Mouse (Mus musculus): Measurements from ENCODE around the gene Chd1. TPM values are rescaled to one million over a fixed set of nuclear protein-coding genes. Genes with fewer than 3 reads are reported as not detected.
"Not testable (repeated sequence)": the region's sequence is repeated elsewhere in the genome, so short reads cannot be mapped to it uniquely, and the experiment has no call there.

Gene Chd1
- polyA plus RNA-seq, 1 experiment = 33.6 TPM

- Histone ChIP-seq H3K27ac (ENCODE audit: insufficient read depth, low read depth, low read length) (no peak overlapping the region), H3K4me3 (ENCODE audit: insufficient read depth, low read length) (no peak overlapping the region), H3K4me1 (ENCODE audit: control insufficient read depth, insufficient read depth, low read length) (no peaks in the 10 kb centered on the region)
- TF ChIP-seq CTCF (IDR thresholded peaks at IDR 0.05; ENCODE audit: low read depth, low read length) (no peak), POLR2A (IDR thresholded peaks at IDR 0.05; ENCODE audit: borderline replicate concordance, low read depth, low read length) (no peak)
These were observed 26.9 kb downstream of the Chd1 start for GRCm38 (mm10) chr17:15731706-15732105.

GRCm38 (mm10) chr17:15737346-15737917 is 32.7 kb downstream of the Chd1 start:
- no peak overlapping the region for H3K27ac ChIP-seq (ENCODE audit: insufficient read depth, low read depth, low read length)
- TF ChIP-seq CTCF (IDR thresholded peaks at IDR 0.05; ENCODE audit: low read depth, low read length) (no peak), POLR2A (IDR thresholded peaks at IDR 0.05; ENCODE audit: borderline replicate concordance, low read depth, low read length) (no peak)
- H3K4me3 ChIP-seq (ENCODE audit: insufficient read depth, low read length) = no peak overlapping the region
- peaks cover 5% of the 10 kb centered on the region; the same call in 1 of the 2 replicates for H3K4me1 ChIP-seq (ENCODE audit: control insufficient read depth, insufficient read depth, low read length)

- no peak overlapping the region; the same call in 1 of the 2 replicates for H3K27ac ChIP-seq (ENCODE audit: insufficient read depth, low read depth, low read length)
- no peak overlapping the region for H3K4me3 ChIP-seq (ENCODE audit: insufficient read depth, low read length)
- H3K4me1 ChIP-seq (ENCODE audit: control insufficient read depth, insufficient read depth, low read length) = peaks cover 13% of the 10 kb centered on the region
- TF ChIP-seq POLR2A (IDR thresholded peaks at IDR 0.05; ENCODE audit: borderline replicate concordance, low read depth, low read length) = no peak
- no peak for TF ChIP-seq CTCF (IDR thresholded peaks at IDR 0.05; ENCODE audit: low read depth, low read length)
These were observed 37.1 kb downstream of the Chd1 start for GRCm38 (mm10) chr17:15741836-15742235.

GRCm38 (mm10) chr17:15742953-15743352 is 38.2 kb downstream of the Chd1 start:
- Histone ChIP-seq H3K4me3 (ENCODE audit: insufficient read depth, low read length) (no peak overlapping the region), H3K27ac (ENCODE audit: insufficient read depth, low read depth, low read length) (peak overlapping the region; percentile 6; the same call in 1 of the 2 replicates), H3K4me1 (ENCODE audit: control insufficient read depth, insufficient read depth, low read length) (peaks cover 13% of the 10 kb centered on the region)
- TF ChIP-seq CTCF (IDR thresholded peaks at IDR 0.05; ENCODE audit: low read depth, low read length) = no peak
- TF ChIP-seq POLR2A (IDR thresholded peaks at IDR 0.05; ENCODE audit: borderline replicate concordance, low read depth, low read length) = no peak

- TF ChIP-seq CTCF (IDR thresholded peaks at IDR 0.05; ENCODE audit: low read depth, low read length) = no peak
- no peak for TF ChIP-seq POLR2A (IDR thresholded peaks at IDR 0.05; ENCODE audit: borderline replicate concordance, low read depth, low read length)
- H3K4me1 ChIP-seq (ENCODE audit: control insufficient read depth, insufficient read depth, low read length) = peaks cover 13% of the 10 kb centered on the region
- H3K27ac ChIP-seq (ENCODE audit: insufficient read depth, low read depth, low read length) = no peak overlapping the region
- no peak overlapping the region for H3K4me3 ChIP-seq (ENCODE audit: insufficient read depth, low read length)
These were observed 38.6 kb downstream of the Chd1 start for GRCm38 (mm10) chr17:15743379-15743778.

GRCm38 (mm10) chr17:15746696-15747095 is 41.9 kb downstream of the Chd1 start:
- peaks cover 12% of the 10 kb centered on the region for H3K4me1 ChIP-seq (ENCODE audit: control insufficient read depth, insufficient read depth, low read length)
- TF ChIP-seq CTCF (IDR thresholded peaks at IDR 0.05; ENCODE audit: low read depth, low read length) (no peak), POLR2A (IDR thresholded peaks at IDR 0.05; ENCODE audit: borderline replicate concordance, low read depth, low read length) (no peak)
- no peak overlapping the region for H3K27ac ChIP-seq (ENCODE audit: insufficient read depth, low read depth, low read length)
- H3K4me3 ChIP-seq (ENCODE audit: insufficient read depth, low read length) = no peak overlapping the region

- H3K27ac ChIP-seq (ENCODE audit: insufficient read depth, low read depth, low read length) = no peak overlapping the region
These were observed 43.3 kb downstream of the Chd1 start for GRCm38 (mm10) chr17:15748022-15748421.

GRCm38 (mm10) chr17:15751264-15751663 is 46.5 kb downstream of the Chd1 start:
- not testable (repeated sequence) for H3K4me3 ChIP-seq (ENCODE audit: insufficient read depth, low read length); H3K4me1 ChIP-seq (ENCODE audit: control insufficient read depth, insufficient read depth, low read length); H3K27ac ChIP-seq (ENCODE audit: insufficient read depth, low read depth, low read length)

More at GRCm38 (mm10) chr17:15748022-15748421, 43.3 kb downstream of the Chd1 start:
- no peak for TF ChIP-seq CTCF (IDR thresholded peaks at IDR 0.05; ENCODE audit: low read depth, low read length)
- peaks cover 7% of the 10 kb centered on the region for H3K4me1 ChIP-seq (ENCODE audit: control insufficient read depth, insufficient read depth, low read length)
- no peak overlapping the region for H3K4me3 ChIP-seq (ENCODE audit: insufficient read depth, low read length)

GRCm38 (mm10) chr17:15761191-15761590 is 56.4 kb downstream of the Chd1 start:
- no peak for TF ChIP-seq CTCF (IDR thresholded peaks at IDR 0.05; ENCODE audit: low read depth, low read length)
- no peak for TF ChIP-seq POLR2A (IDR thresholded peaks at IDR 0.05; ENCODE audit: borderline replicate concordance, low read depth, low read length)
- H3K27ac ChIP-seq (ENCODE audit: insufficient read depth, low read depth, low read length) = no peak overlapping the region
- H3K4me1 ChIP-seq (ENCODE audit: control insufficient read depth, insufficient read depth, low read length) = no peaks in the 10 kb centered on the region
- H3K4me3 ChIP-seq (ENCODE audit: insufficient read depth, low read length) = no peak overlapping the region

- no peak overlapping the region for H3K27ac ChIP-seq (ENCODE audit: insufficient read depth, low read depth, low read length)
- no peak for TF ChIP-seq CTCF (IDR thresholded peaks at IDR 0.05; ENCODE audit: low read depth, low read length)
- no peak for TF ChIP-seq POLR2A (IDR thresholded peaks at IDR 0.05; ENCODE audit: borderline replicate concordance, low read depth, low read length)
- H3K4me1 ChIP-seq (ENCODE audit: control insufficient read depth, insufficient read depth, low read length) = peaks cover 7% of the 10 kb centered on the region
- no peak overlapping the region for H3K4me3 ChIP-seq (ENCODE audit: insufficient read depth, low read length)
These were observed 64.4 kb downstream of the Chd1 start for GRCm38 (mm10) chr17:15769081-15769724.
